Mouse (Mus musculus): ENCODE data around the gene Jmjd8.

Gene Jmjd8

DNA sequence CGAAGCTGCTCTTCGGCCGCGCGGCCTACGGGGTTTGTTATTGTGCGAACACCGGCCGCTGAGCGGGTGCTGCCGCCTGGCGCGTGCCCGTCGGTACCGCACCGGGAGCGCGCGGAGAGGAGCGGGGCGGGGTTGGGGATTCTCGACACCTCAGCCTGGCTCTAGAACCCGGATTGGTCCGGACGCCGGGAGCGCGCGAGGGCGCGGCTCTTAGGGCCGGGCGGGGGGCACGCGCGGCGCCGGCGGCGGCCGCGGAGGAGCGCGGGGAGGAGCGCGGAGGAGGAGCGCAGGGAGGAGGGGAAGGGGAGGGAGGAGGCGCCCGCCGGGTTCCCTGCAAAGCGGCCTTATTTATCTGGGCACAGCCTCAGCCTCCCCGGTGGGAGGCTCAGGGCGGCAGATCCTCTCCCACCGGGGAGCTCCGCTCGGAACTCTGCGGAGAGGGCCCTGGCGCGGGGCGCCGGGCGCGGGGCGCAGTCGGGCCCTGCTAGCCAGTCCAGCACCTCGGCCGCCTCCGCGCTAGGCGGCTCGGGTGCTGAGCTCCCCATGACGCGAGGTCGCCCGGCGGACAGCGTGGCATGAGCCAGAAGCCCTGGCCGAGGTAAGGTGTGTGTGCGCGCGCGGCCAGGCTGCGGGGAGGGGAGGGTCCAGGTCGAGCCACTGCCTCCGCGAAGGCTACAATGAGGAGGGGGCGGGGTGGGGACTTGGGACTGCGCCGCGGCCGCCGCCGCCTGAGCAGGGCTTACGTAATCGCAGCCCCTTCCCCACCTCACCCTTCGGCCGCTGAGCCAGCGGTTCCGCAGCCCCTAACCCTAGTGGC lies 19.7 kb upstream of the Jmjd8 start, which contains the start of gene Fbxl16:
Gene Fbxl16 (plus strand): TSS at position 297 of the 817 bp plus-strand sequence.
- peak; percentile 87 for DNase-seq

- no peak for DNase-seq
Measured at GRCm38 (mm10) chr17:25809606-25810340, 18.9 kb upstream of the Jmjd8 start.

- no peak for DNase-seq
Measured at GRCm38 (mm10) chr17:25810890-25811289, 17.8 kb upstream of the Jmjd8 start.

DNA sequence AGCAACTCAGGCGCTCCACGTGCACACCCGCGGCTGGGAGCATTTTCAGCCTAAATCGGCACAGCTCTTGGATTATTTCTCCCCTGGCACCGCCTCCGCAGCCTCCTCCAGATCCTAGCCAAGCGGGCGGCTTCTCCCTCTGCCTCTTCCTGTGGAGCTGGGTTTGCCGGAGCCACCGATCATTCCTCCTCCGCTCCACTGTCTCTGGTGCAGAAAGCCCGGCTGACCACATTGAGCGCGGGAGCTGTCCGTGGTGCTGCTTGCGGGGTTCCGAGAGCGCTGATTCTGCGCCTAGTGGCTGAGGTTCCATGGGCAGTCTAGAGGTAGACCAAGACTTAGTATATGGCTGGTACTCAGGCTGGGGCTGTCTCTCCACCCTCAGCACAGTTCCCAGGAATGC lies 15.2 kb upstream of the Jmjd8 start:
- peak; percentile 77 for DNase-seq

- no peak for DNase-seq
Measured at GRCm38 (mm10) chr17:25817662-25818061, 11.0 kb upstream of the Jmjd8 start.

- no peak for DNase-seq
Measured at GRCm38 (mm10) chr17:25818851-25819780, 9.6 kb upstream of the Jmjd8 start.

DNA sequence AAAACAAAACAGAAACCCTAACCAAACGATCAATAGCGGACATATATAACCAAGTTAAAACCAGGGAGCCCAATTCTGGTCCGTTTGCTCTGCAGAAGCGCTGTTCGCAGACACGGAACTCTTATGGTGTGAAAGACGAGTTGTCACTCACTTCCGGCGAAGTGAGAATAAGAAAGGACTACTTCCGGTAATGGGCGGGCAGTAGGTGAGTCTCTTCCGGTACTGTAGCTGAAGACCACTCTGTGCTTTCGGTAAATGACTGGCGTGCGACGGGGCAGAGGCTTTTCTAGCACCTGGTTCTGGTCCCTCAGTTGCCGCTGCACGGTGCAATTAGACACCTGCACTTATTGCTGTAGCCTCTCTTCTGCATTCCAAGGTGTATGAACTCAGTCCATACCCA lies 5.2 kb upstream of the Jmjd8 start, which contains the start of gene Wdr24:
Gene Wdr24 (plus strand): TSS at position 176 of the 400 bp plus-strand sequence.
- peak; percentile 63 for DNase-seq

DNA sequence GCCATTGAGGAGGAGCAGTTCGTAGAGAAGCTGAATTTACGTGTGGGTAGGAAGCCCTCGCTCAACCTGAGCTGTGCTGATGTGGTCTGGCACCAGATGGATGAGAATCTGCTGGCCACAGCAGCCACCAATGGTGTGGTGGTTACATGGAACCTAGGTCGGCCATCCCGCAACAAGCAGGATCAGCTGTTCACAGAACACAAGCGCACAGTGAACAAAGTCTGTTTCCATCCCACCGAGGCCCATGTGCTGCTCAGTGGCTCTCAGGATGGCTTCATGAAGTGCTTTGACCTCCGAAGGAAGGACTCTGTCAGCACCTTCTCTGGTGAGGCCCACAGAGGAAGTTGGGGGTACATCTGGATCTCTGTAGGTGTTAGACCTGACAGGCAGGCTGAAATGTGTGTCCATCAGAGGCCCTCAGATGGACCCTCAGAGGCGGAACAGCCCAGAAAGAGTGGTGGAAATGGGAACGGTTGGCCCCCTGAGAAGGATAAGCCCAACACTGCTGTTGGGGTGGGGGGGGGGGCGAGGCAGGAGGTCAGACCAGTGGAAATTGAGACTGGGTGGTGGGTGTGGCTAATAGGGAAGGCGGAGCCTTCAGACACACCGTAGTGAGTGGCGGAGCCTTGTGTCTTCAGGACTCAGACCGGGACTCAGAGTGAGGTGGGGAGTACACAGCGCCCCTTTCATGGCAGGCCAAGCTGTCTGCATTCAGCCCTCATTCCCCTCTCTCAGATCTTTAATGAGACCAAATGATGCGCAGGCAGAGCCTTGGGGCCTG lies 4.1 kb upstream of the Jmjd8 start:
- no peak for DNase-seq

DNA sequence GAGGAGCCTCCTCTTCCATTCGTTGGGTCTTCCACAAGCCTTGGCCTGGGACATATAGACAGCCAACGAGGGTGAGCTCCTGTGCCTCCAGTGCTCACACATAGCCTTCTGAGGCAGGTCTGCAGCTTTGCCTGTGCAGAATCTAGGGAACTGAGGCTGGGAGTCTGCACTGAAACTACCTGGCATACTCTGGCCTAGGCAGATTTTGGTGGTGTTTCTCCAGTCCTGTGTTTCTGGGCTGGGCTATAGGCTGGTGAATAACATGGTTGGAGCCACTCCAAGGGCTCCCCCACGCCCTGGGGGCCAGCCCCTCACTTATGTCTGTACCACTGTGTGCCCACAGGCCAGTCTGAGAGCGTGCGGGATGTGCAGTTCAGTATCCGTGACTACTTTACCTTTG lies 3.4 kb upstream of the Jmjd8 start:
- no peak for DNase-seq

DNA sequence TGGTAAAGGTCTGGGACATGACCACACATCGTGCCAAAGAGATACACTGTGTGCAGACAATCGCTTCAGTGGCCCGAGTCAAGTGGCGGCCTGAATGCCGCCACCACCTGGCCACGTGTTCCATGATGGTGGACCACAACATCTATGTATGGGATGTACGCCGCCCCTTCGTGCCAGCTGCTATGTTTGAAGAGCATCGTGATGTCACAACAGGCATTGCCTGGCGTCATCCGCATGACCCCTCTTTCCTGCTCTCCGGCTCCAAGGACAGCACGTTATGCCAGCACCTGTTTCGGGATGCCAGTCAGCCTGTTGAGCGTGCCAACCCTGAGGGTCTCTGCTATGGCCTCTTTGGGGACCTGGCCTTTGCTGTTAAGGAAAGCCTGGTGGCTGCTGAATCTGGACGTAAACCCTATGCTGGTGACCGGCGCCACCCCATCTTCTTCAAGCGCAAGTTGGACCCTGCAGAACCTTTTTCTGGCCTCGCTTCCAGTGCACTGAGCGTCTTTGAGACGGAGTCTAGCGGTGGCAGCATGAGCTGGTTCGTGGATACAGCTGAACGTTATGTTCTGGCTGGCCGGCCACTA lies 2.6 kb upstream of the Jmjd8 start:
- DNase-seq: no peak

GRCm38 (mm10) chr17:25827011-25827410 lies 1.7 kb upstream of the Jmjd8 start:
- DNase-seq: no peak

- DNase-seq: no peak
Measured at GRCm38 (mm10) chr17:25827546-25828222, 983 bp upstream of the Jmjd8 start.

GRCm38 (mm10) chr17:25828223-25828594 lies 458 bp upstream of the Jmjd8 start:
- no peak for DNase-seq

- no peak for DNase-seq
Measured at GRCm38 (mm10) chr17:25829558-25830017, 921 bp downstream of the Jmjd8 start.

GRCm38 (mm10) chr17:25830200-25830753 lies 1.6 kb downstream of the Jmjd8 start:
- DNase-seq: no peak

DNA sequence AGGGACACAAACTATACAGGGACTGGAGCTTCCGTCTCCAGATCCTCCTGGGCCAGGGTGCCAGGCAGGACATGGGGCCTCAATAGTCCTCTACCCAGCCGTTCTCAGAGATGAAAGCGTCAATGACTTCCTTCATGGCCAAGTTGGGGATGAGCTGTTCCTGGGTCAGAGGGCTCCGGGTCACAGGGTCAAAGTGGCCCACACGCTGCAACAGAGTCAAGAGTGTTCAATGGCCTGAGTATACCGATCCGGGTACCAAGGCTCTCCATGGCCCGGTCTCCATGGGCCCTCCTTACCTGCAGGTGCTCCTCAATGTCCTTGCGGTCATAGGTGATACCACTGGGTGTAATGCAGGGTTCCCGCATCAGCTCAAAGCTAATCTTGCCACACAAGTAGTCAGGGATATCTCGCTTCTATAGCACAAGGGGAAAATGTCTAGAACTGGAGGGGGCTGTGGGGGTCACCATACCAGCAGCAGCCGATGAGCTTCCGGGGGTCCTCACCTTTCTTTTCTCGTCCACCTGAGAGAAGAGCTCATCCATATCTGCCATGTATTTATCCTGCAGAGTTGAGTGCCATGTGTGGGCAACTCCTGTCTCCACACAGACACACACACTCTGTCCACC lies 2.3 kb downstream of the Jmjd8 start:
- DNase-seq: no peak

- no peak for DNase-seq
Measured at GRCm38 (mm10) chr17:25831451-25832281, 3.0 kb downstream of the Jmjd8 start.

DNA sequence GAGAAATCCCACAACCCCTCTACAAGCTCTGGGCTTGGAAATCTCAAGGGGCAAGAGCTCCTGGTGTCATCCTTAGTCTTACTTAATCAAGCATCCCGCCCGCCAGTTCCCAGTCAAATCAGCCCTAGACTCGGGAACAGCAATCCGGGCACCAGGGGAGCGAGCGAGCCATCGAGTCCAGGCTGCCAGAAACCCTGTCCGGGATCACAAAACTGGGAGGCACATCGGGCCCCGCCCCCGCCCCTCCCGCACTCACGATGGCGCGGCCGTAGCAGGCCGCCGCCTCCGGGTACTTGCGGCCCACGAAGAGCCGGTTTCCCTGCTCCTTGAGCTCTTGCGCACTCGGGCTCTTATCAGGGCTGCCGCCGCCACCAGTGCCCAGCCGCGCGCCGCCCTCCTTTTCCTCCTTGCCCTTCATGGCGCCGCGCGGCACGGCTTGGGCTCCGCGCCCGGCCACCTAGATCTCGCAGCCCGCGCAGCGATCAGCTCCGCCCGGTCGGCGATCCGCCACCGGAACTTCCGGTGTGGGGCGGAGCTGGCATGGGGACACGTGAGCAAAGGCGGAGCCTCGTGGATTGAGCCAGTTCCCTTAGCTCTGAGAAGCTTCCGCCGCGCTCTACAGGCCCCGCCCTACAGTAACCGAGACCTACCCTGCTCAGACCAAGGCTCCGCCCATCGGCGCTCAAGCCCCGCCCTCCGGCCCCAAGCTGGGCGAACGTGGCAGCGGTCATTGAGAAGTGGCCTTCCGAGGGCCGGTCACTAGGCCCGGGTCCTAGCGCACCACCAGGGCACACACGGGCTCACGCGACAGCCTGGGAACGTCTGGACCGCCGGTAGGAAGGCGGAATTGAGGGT lies 4.0 kb downstream of the Jmjd8 start:
- DNase-seq: peak; percentile 96

Data from right cerebral cortex, postnatal 4 days (tissue).